Mouse (Mus musculus): ENCODE measurements around the gene Amotl2. TPM values are rescaled to one million over a fixed set of nuclear protein-coding genes. Genes with fewer than 3 reads are reported as not detected.
A peak's percentile ranks its signal among the peaks of the same experiment; 100 is the strongest.
"Not testable (repeated sequence)": the region's sequence is repeated elsewhere in the genome, so short reads cannot be mapped to it uniquely, and the experiment has no call there.

Gene Amotl2
- total RNA-seq, 2 experiments from 2014 or later = 61.6 to 64.6 TPM

GRCm38 (mm10) chr9:102764540-102764939 lies 48.1 kb downstream of the Amotl2 start:
- DNase-seq; intact Hi-C loops (cut with DNase I): not testable (repeated sequence)

- no peak for DNase-seq
- intact Hi-C loops (cut with DNase I) = no loop called here
Measured at GRCm38 (mm10) chr9:102766741-102767140, 50.3 kb downstream of the Amotl2 start.

- DNase-seq = no peak
Measured at GRCm38 (mm10) chr9:102769257-102769656, 52.8 kb downstream of the Amotl2 start.

GRCm38 (mm10) chr9:102770190-102770589 lies 53.7 kb downstream of the Amotl2 start:
- DNase-seq = no peak
- intact Hi-C loops (cut with DNase I) = no loop called here

More at GRCm38 (mm10) chr9:102769257-102769656, 52.8 kb downstream of the Amotl2 start:
- intact Hi-C loops (cut with DNase I) = no loop called here

- intact Hi-C loops (cut with DNase I) = no loop called here
- no peak for DNase-seq
Measured at GRCm38 (mm10) chr9:102771308-102771895, 54.9 kb downstream of the Amotl2 start.

GRCm38 (mm10) chr9:102777631-102778591 lies 61.4 kb downstream of the Amotl2 start:
- peak; percentile 62 to 70 for DNase-seq
- intact Hi-C loops (cut with DNase I) = loop anchor here (2.0 kb wide), 1 partner anchor 51 kb away; no protein-coding TSS in a partner anchor

- peak; percentile 97 to 98 for DNase-seq
- intact Hi-C loops (cut with DNase I) = loop anchor here (1.0 to 2.0 kb wide), 2 partner anchors 53 to 62 kb away; no protein-coding TSS in a partner anchor
Measured at GRCm38 (mm10) chr9:102779493-102779892, 63.0 kb downstream of the Amotl2 start.

Other genes starting within 250 kb of the Amotl2 start
- 10 to 100 TPM; 29.2 to 32.2 TPM for gene Ky, start 210.9 kb upstream of the Amotl2 start, total RNA-seq (2021)
- 100 to 1,000 TPM; 282 to 299 TPM for gene Anapc13, start 90.4 kb upstream of the Amotl2 start, total RNA-seq (2021)
- 10 to 100 TPM; 32.2 to 33.5 TPM for gene Cep63, start 90.1 kb upstream of the Amotl2 start, total RNA-seq (2021)
- gene Ryk, start 118.2 kb downstream of the Amotl2 start, total RNA-seq (2021) = 10 to 100 TPM; 40.2 to 42.6 TPM